30 mouse cellular contexts compared by ENCODE assay signal in the genomic region with DNA sequence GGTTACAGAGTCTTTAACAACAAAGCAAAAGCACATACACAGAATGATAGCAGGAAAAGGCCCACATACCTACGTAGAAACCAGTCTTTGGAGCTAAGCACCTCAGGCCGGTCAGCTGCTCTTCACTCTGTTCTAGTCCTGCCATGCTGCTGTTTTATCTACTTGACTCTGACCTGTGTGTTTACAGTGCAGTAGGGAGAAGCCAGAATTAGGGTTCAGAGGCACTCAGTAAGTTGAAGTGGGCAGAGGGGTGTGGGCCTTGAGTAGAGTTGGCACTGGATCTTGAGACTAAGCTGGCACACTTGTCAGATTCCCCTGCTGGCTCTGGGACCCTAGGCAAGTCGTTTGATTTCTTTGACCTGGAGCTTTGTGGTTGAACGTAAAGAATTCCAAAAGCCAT. TPM values are rescaled to one million over a fixed set of nuclear protein-coding genes. Genes with fewer than 3 reads are reported as not detected.
A peak's percentile ranks its signal among the peaks of the same experiment; 100 is the strongest.
DNase-seq lines count a peak whose midpoint lies in the region; ATAC-seq and TF ChIP-seq lines count a peak whose summit lies in the region.
"Had no signal": no experiment of that assay in that cellular context is flagged by ENCODE, and none has a peak within 500 bp of the region (broad histone marks: within the 10 kb centered on the region; RNA-seq: fewer than 3 reads in every experiment).

No protein-coding gene starts in this region.

- no peaks in the 10 kb centered on the region for H3K36me3 ChIP-seq in heart, embryonic 14.5 days (ENCODE audit: control insufficient read depth, insufficient read depth, low read length)
- H3K36me3 ChIP-seq: embryonic facial prominence, embryonic 12.5 days; hindbrain, embryonic 12.5 days; intestine, embryonic 15.5 days; liver, embryonic 12.5 days; neural tube, embryonic 13.5 days had no signal

- no peak for TF ChIP-seq POLR2A in lung, adult 2 months (IDR thresholded peaks at IDR 0.05; ENCODE audit: borderline replicate concordance, extremely low read depth, low read depth, low read length)

- no peak for TF ChIP-seq CTCF in lung, adult 2 months (IDR thresholded peaks at IDR 0.05; ENCODE audit: insufficient read depth, low read length)

- H3K9ac ChIP-seq in heart, embryonic 14.5 days (ENCODE audit: low read length), result no peak overlapping the region
- H3K9ac ChIP-seq: embryonic facial prominence, embryonic 12.5 days; hindbrain, embryonic 12.5 days; intestine, embryonic 15.5 days; liver, embryonic 12.5 days; liver, postnatal 0 days; neural tube, embryonic 13.5 days had no signal

- DNase-seq in heart, adult 9 months (ENCODE audit: low spot score in 2 of 2), result no peak
- DNase-seq in lung, adult 18-20 months, result peak; percentile 75 to 76
- peak; percentile 43 for DNase-seq in lung, adult 2 months
- peak; percentile 37 for DNase-seq in lung, postnatal 14 days
- no peak for DNase-seq in adrenal gland, adult 18-20 months (ENCODE audit: low spot score in 2 of 2)
- no peak for DNase-seq in left cerebral cortex, adult 11 months (ENCODE audit: low spot score)
- DNase-seq: adrenal gland, adult 8-10 months; B cell, adult 2 months; cerebellum, adult 9-11 months; embryo, embryonic 11 days; kidney, adult 2 months; kidney, postnatal 36 days; left cerebral cortex, postnatal 4 days; liver, postnatal 0 days; right cerebral cortex, postnatal 4 days; thymus, adult 2 months; thymus, postnatal 36 days had no signal

- H3K27me3 ChIP-seq in heart, embryonic 14.5 days (ENCODE audit: control insufficient read depth, insufficient read depth, low read length), result no peaks in the 10 kb centered on the region
- H3K27me3 ChIP-seq: embryonic facial prominence, embryonic 12.5 days; hindbrain, embryonic 12.5 days; intestine, embryonic 15.5 days; liver, embryonic 12.5 days; neural tube, embryonic 13.5 days had no signal

- H3K4me1 ChIP-seq in heart, embryonic 14.5 days (ENCODE audit: control insufficient read depth in 2 of 2, insufficient read depth in 2 of 2, low read length in 2 of 2), result peaks cover 29 to 62% of the 10 kb centered on the region in 2 experiments
- H3K4me1 ChIP-seq in lung, adult 2 months (ENCODE audit: control insufficient read depth, insufficient read depth, low read length), result peaks cover 16% of the 10 kb centered on the region
- H3K4me1 ChIP-seq: liver, embryonic 12.5 days had no signal

- no peak overlapping the region for H3K4me2 ChIP-seq in heart, embryonic 14.5 days (ENCODE audit: low read length)
- H3K4me2 ChIP-seq: embryonic facial prominence, embryonic 12.5 days; heart, embryonic 11.5 days; hindbrain, embryonic 12.5 days; intestine, embryonic 15.5 days; liver, embryonic 12.5 days; midbrain, embryonic 11.5 days; neural tube, embryonic 13.5 days had no signal

- H3K27ac ChIP-seq in heart, embryonic 14.5 days (replicated peaks in 1 of 2; ENCODE audit: control insufficient read depth in 1 of 2, insufficient read depth in 1 of 2, low read depth in 2 of 2, low read length in 2 of 2), result peak overlapping the region; percentile 63 to 89; a peak in 3 of 4 replicates
- H3K27ac ChIP-seq: embryonic facial prominence, embryonic 12.5 days; hindbrain, embryonic 12.5 days; hindbrain, postnatal 0 days; intestine, embryonic 15.5 days; layer of hippocampus, adult 2 months; liver, embryonic 12.5 days; neural tube, embryonic 13.5 days; stomach, postnatal 0 days had no signal

- no peak for ATAC-seq in heart, embryonic 14.5 days (ENCODE audit: insufficient number of reproducible peaks, insufficient read depth, low FRiP score, low read depth)
- ATAC-seq: activated CD4-positive, CD25-positive, alpha-beta regulatory T cell, adult 4 months; forebrain, embryonic 16.5 days; hindbrain, postnatal 0 days; intestine, embryonic 15.5 days; liver, embryonic 12.5 days; liver, postnatal 0 days had no signal

- 56% methylated on average over 4 of the region's 4 CpGs for WGBS in heart, embryonic 14.5 days
- 63% methylated on average over 4 of the region's 4 CpGs for WGBS in lung, adult 2 months

- H3K9me3 ChIP-seq in heart, embryonic 14.5 days (ENCODE audit: control insufficient read depth, low read length), result no peaks in the 10 kb centered on the region
- H3K9me3 ChIP-seq: embryonic facial prominence, embryonic 12.5 days; hindbrain, embryonic 12.5 days; intestine, embryonic 15.5 days; liver, embryonic 12.5 days; neural tube, embryonic 13.5 days had no signal

- no peak overlapping the region for H3K4me3 ChIP-seq in heart, embryonic 14.5 days (ENCODE audit: control insufficient read depth in 1 of 2, insufficient read depth in 1 of 2, low read depth in 1 of 2, low read length in 2 of 2)
- H3K4me3 ChIP-seq in lung, adult 2 months (replicated peaks; ENCODE audit: extremely low read depth, low read depth, low read length), result no peak overlapping the region
- H3K4me3 ChIP-seq: embryonic facial prominence, embryonic 12.5 days; hindbrain, embryonic 12.5 days; intestine, embryonic 15.5 days; layer of hippocampus, adult 2 months; liver, embryonic 12.5 days; neural tube, embryonic 13.5 days had no signal

RNA-seq across cellular contexts. Expression of a gene that starts 13.3 kb away (rescaled TPM):
- polyA plus RNA-seq in heart, embryonic 14.5 days (2014; fragmentation: Nextera tagmentation; extraction: Ambion mirVana), result 7.9 and 8.6 TPM in 2 replicates
- polyA plus RNA-seq in lung, adult 2 months (2012; rRNA removed), result 15.9 and 18.4 TPM in 2 replicates
- 10 to 100 TPM; 18.1 to 25.4 TPM for total RNA-seq in adrenal gland, adult 18-20 months (2021)

RNA-seq across cellular contexts. Expression of a gene that starts 13.5 kb away (rescaled TPM):
- polyA plus RNA-seq in heart, embryonic 14.5 days (2014; fragmentation: Nextera tagmentation; extraction: Ambion mirVana), result 29.1 and 30.4 TPM in 2 replicates
- polyA plus RNA-seq in lung, adult 2 months (2012; rRNA removed), result 61.9 and 68.4 TPM in 2 replicates
- 10 to 100 TPM; 51.1 to 67.4 TPM for total RNA-seq in adrenal gland, adult 18-20 months (2021)

Comparison
In these comparisons a context has a peak if more than half of its experiments do, and no peak if none do; other contexts are left out.
1. DNase-seq: peak in lung, adult 18-20 months (2 of 2), lung, adult 2 months (single experiment) and lung, postnatal 14 days (single experiment); none in heart, adult 9 months (0 of 2), adrenal gland, adult 18-20 months (0 of 2) and left cerebral cortex, adult 11 months (single experiment).